Mouse (Mus musculus): ENCODE measurements around the gene Rae1.

Rae1 gene

GRCm38 (mm10) chr2:173047471-173047870, 47.6 kb downstream of the Rae1 start:
- no peak for DNase-seq (ENCODE audit: low read depth in 2 of 2, low spot score in 2 of 2)

- DNase-seq (ENCODE audit: low read depth in 2 of 2, low spot score in 2 of 2), result no peak
Measured at GRCm38 (mm10) chr2:173048041-173048745, 48.3 kb downstream of the Rae1 start.

GRCm38 (mm10) chr2:173049231-173049630, 49.3 kb downstream of the Rae1 start:
- no peak for DNase-seq (ENCODE audit: low read depth in 2 of 2, low spot score in 2 of 2)

GRCm38 (mm10) chr2:173049817-173050216, 49.9 kb downstream of the Rae1 start:
- no peak for DNase-seq (ENCODE audit: low read depth in 2 of 2, low spot score in 2 of 2)

- no peak for DNase-seq (ENCODE audit: low read depth in 2 of 2, low spot score in 2 of 2)
Measured at GRCm38 (mm10) chr2:173050604-173051382, 50.9 kb downstream of the Rae1 start.

GRCm38 (mm10) chr2:173052881-173053280, 53.0 kb downstream of the Rae1 start:
- no peak for DNase-seq (ENCODE audit: low read depth in 2 of 2, low spot score in 2 of 2)

- peak; percentile 62 to 74 for DNase-seq (ENCODE audit: low read depth in 2 of 2, low spot score in 2 of 2)
Measured at GRCm38 (mm10) chr2:173053846-173054245, 53.9 kb downstream of the Rae1 start.

GRCm38 (mm10) chr2:173056303-173056881, 56.5 kb downstream of the Rae1 start:
- DNase-seq (ENCODE audit: low read depth in 2 of 2, low spot score in 2 of 2), result peak in 1 of 2 experiments; percentile 37

GRCm38 (mm10) chr2:173056882-173057315, 57.0 kb downstream of the Rae1 start:
- DNase-seq (ENCODE audit: low read depth in 2 of 2, low spot score in 2 of 2), result no peak

- no peak for DNase-seq (ENCODE audit: low read depth in 2 of 2, low spot score in 2 of 2)
Measured at GRCm38 (mm10) chr2:173057623-173058022, 57.7 kb downstream of the Rae1 start.

GRCm38 (mm10) chr2:173058263-173058662, 58.3 kb downstream of the Rae1 start:
- DNase-seq (ENCODE audit: low read depth in 2 of 2, low spot score in 2 of 2), result no peak

- no peak for DNase-seq (ENCODE audit: low read depth in 2 of 2, low spot score in 2 of 2)
Measured at GRCm38 (mm10) chr2:173060450-173060849, 60.5 kb downstream of the Rae1 start.

- no peak for DNase-seq (ENCODE audit: low read depth in 2 of 2, low spot score in 2 of 2)
Measured at GRCm38 (mm10) chr2:173061443-173062351, 61.8 kb downstream of the Rae1 start.

GRCm38 (mm10) chr2:173063219-173063618, 63.3 kb downstream of the Rae1 start:
- DNase-seq (ENCODE audit: low read depth in 2 of 2, low spot score in 2 of 2), result no peak

- DNase-seq (ENCODE audit: low read depth in 2 of 2, low spot score in 2 of 2), result no peak
Measured at GRCm38 (mm10) chr2:173064864-173065263, 64.9 kb downstream of the Rae1 start.

Measured in CD8-positive naive resting alpha-beta T cell, adult 2 months (primary cell).